Mouse (Mus musculus): Measurements from ENCODE around the gene Kmt2e. TPM values are rescaled to one million over a fixed set of nuclear protein-coding genes. Genes with fewer than 3 reads are reported as not detected.
A peak's percentile ranks its signal among the peaks of the same experiment; 100 is the strongest.

Kmt2e gene
- total RNA-seq (2021), result 10 to 100 TPM; 38.1 to 48.5 TPM
- 14.4 and 18.1 TPM in 2 replicates for polyA plus RNA-seq (2012; rRNA removed)
- long read RNA-seq, partial matches to known transcripts, result 4 of 5 reads
- long read RNA-seq, other reads (novel, unspliced or antisense), result 1 of 5 reads

- peak within 1 kb of the TSS; percentile 100 for H3K27ac ChIP-seq
- under 1% methylated on average over 73 of the region's 85 CpGs for WGBS
- peak; percentile 93 to 94 for DNase-seq
- H3K36me3 ChIP-seq (ENCODE audit: control insufficient read depth, insufficient read depth, low read length), result peaks cover 25% of the 10 kb centered on the region
- intact Hi-C loops (cut with DNase I), result loop anchor here (1.0 kb wide), 1 partner anchor 47 kb away; no protein-coding TSS in a partner anchor
- peaks cover 3% of the 10 kb centered on the region for H3K4me1 ChIP-seq (ENCODE audit: control insufficient read depth, insufficient read depth, low read length)
- TF ChIP-seq POLR2A (IDR thresholded peaks at IDR 0.05; ENCODE audit: insufficient read depth, low read depth, low read length) (peak; percentile 44), CTCF (IDR thresholded peaks at IDR 0.05) (peak; percentile 71), EP300 (IDR thresholded peaks at IDR 0.05; ENCODE audit: insufficient read depth, low read depth, low read length) (peak; percentile 45; the same call in 1 of the 2 replicates)
- peak within 1 kb of the TSS; percentile 72 for H3K4me3 ChIP-seq
- peak within 1 kb of the TSS; percentile 97 for H3K9ac ChIP-seq (ENCODE audit: low read depth, low read length)
- H3K79me2 ChIP-seq (replicated peaks; ENCODE audit: control insufficient read depth, insufficient read depth, low read length), result peaks cover 7% of the 10 kb centered on the region
- no peaks in the 10 kb centered on the region for H3K27me3 ChIP-seq (ENCODE audit: control insufficient read depth, insufficient read depth, low read length)
These were observed at the start of gene Kmt2e for GRCm38 (mm10) chr5:23433720-23434597. Gene Kmt2e, plus strand, starts transcription at chr5:23434441.

GRCm38 (mm10) chr5:23385136-23385535, 49.1 kb upstream of the Kmt2e start:
- H3K4me3 ChIP-seq, result no peak overlapping the region
- no peak overlapping the region for H3K27ac ChIP-seq
- 65% methylated on average over 1 of the region's 1 CpGs for WGBS

GRCm38 (mm10) chr5:23385763-23386217, 48.5 kb upstream of the Kmt2e start:
- intact Hi-C loops (cut with DNase I), result loop anchor here (5.0 to 10.0 kb wide), 3 partner anchors 133 to 369 kb away; no protein-coding TSS in a partner anchor
- no peak overlapping the region for H3K9ac ChIP-seq (ENCODE audit: low read depth, low read length)
- H3K79me2 ChIP-seq (replicated peaks; ENCODE audit: control insufficient read depth, insufficient read depth, low read length), result no peaks in the 10 kb centered on the region
- DNase-seq, result no peak
- WGBS, result 58% methylated on average over 5 of the region's 5 CpGs
- H3K4me3 ChIP-seq, result no peak overlapping the region
- H3K27ac ChIP-seq, result peak overlapping the region; percentile 24
- peaks cover 5% of the 10 kb centered on the region for H3K4me1 ChIP-seq (ENCODE audit: control insufficient read depth, insufficient read depth, low read length)
- no peak for TF ChIP-seq CTCF (IDR thresholded peaks at IDR 0.05)
- TF ChIP-seq EP300 (IDR thresholded peaks at IDR 0.05; ENCODE audit: insufficient read depth, low read depth, low read length), result no peak
- TF ChIP-seq POLR2A (IDR thresholded peaks at IDR 0.05; ENCODE audit: insufficient read depth, low read depth, low read length), result no peak
- H3K36me3 ChIP-seq (ENCODE audit: control insufficient read depth, insufficient read depth, low read length), result peaks cover 2% of the 10 kb centered on the region; the same call in 1 of the 2 replicates
- no peaks in the 10 kb centered on the region for H3K27me3 ChIP-seq (ENCODE audit: control insufficient read depth, insufficient read depth, low read length)

More at GRCm38 (mm10) chr5:23385136-23385535, 49.1 kb upstream of the Kmt2e start:
- Histone ChIP-seq H3K79me2 (replicated peaks; ENCODE audit: control insufficient read depth, insufficient read depth, low read length) (no peaks in the 10 kb centered on the region), H3K36me3 (ENCODE audit: control insufficient read depth, insufficient read depth, low read length) (peaks cover 2% of the 10 kb centered on the region; the same call in 1 of the 2 replicates), H3K27me3 (ENCODE audit: control insufficient read depth, insufficient read depth, low read length) (no peaks in the 10 kb centered on the region), H3K4me1 (ENCODE audit: control insufficient read depth, insufficient read depth, low read length) (peaks cover 5% of the 10 kb centered on the region), H3K9ac (ENCODE audit: low read depth, low read length) (no peak overlapping the region)
- DNase-seq, result peak in 1 of 2 experiments; percentile 52
- intact Hi-C loops (cut with DNase I), result loop anchor here (5.0 to 10.0 kb wide), 3 partner anchors 133 to 370 kb away; no protein-coding TSS in a partner anchor
- TF ChIP-seq EP300 (IDR thresholded peaks at IDR 0.05; ENCODE audit: insufficient read depth, low read depth, low read length), result peak; percentile 53; the same call in 1 of the 2 replicates
- peak; percentile 70 for TF ChIP-seq CTCF (IDR thresholded peaks at IDR 0.05)
- no peak for TF ChIP-seq POLR2A (IDR thresholded peaks at IDR 0.05; ENCODE audit: insufficient read depth, low read depth, low read length)

DNA sequence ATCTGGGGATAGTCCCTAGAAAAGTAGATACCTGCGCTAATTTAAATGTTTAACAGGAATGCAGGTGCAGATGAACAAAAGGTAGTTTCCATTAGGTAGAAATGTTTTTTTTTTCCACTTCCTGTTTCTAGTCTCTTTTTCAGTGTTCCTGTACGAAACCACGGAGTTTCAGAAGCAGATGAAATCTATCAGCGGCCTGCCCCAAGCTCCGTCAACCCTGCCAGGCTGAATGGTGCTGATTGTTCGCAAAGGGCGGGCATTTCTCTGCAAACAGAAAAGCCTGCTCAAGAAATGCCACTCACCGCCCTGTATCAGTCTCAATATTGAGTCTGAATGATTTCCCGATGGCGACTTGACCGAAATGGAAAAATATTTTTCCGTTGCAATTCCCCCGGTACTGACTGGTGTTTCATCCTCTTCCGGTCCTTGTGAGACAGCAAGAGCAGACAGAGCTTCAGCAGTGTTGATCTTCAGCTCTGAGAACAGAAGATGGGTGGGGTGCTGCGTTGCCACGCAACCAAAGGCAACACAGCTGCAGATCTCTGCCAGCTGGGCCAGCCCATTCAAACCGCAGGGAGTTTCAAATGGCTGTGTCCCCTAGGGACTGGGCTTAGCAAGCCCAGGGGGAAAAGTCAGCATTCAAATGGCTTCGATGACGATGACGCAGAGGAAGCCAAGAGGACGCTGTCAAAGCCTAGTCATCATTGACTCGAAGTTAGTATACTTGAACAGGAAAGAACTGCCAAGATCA, 47.5 kb upstream of the Kmt2e start:
- Histone ChIP-seq H3K36me3 (ENCODE audit: control insufficient read depth, insufficient read depth, low read length) (peaks cover 2% of the 10 kb centered on the region; the same call in 1 of the 2 replicates), H3K9ac (ENCODE audit: low read depth, low read length) (peak overlapping the region; percentile 50), H3K27me3 (ENCODE audit: control insufficient read depth, insufficient read depth, low read length) (no peaks in the 10 kb centered on the region), H3K4me3 (peak overlapping the region; percentile 33), H3K4me1 (ENCODE audit: control insufficient read depth, insufficient read depth, low read length) (peaks cover 5% of the 10 kb centered on the region), H3K27ac (peak overlapping the region; percentile 90), H3K79me2 (replicated peaks; ENCODE audit: control insufficient read depth, insufficient read depth, low read length) (no peaks in the 10 kb centered on the region)
- peak; percentile 90 to 97 for DNase-seq
- intact Hi-C loops (cut with DNase I), result loop anchor here (1.0 to 10.0 kb wide), 5 partner anchors 22 to 368 kb away; partner anchors contain the start of gene Kmt2e
- 2% methylated on average over 22 of the region's 22 CpGs for WGBS
- TF ChIP-seq CTCF (IDR thresholded peaks at IDR 0.05), result no peak
- peak; percentile 100 for TF ChIP-seq EP300 (IDR thresholded peaks at IDR 0.05; ENCODE audit: insufficient read depth, low read depth, low read length)
- peak; percentile 76; the same call in 1 of the 2 replicates for TF ChIP-seq POLR2A (IDR thresholded peaks at IDR 0.05; ENCODE audit: insufficient read depth, low read depth, low read length)

GRCm38 (mm10) chr5:23387313-23387666, 47.0 kb upstream of the Kmt2e start:
- TF ChIP-seq CTCF (IDR thresholded peaks at IDR 0.05) (no peak), POLR2A (IDR thresholded peaks at IDR 0.05; ENCODE audit: insufficient read depth, low read depth, low read length) (no peak), EP300 (IDR thresholded peaks at IDR 0.05; ENCODE audit: insufficient read depth, low read depth, low read length) (no peak)
- Histone ChIP-seq H3K27ac (peak overlapping the region; percentile 90), H3K9ac (ENCODE audit: low read depth, low read length) (no peak overlapping the region), H3K36me3 (ENCODE audit: control insufficient read depth, insufficient read depth, low read length) (peaks cover 2% of the 10 kb centered on the region; the same call in 1 of the 2 replicates), H3K4me1 (ENCODE audit: control insufficient read depth, insufficient read depth, low read length) (peaks cover 5% of the 10 kb centered on the region), H3K79me2 (replicated peaks; ENCODE audit: control insufficient read depth, insufficient read depth, low read length) (no peaks in the 10 kb centered on the region), H3K4me3 (no peak overlapping the region), H3K27me3 (ENCODE audit: control insufficient read depth, insufficient read depth, low read length) (no peaks in the 10 kb centered on the region)
- DNase-seq, result no peak
- intact Hi-C loops (cut with DNase I), result loop anchor here (1.0 to 10.0 kb wide), 5 partner anchors 21 to 368 kb away; partner anchors contain the start of gene Kmt2e
- 30% methylated on average over 2 of the region's 2 CpGs for WGBS

Data from heart, adult 2 months (tissue).